Mouse (Mus musculus) monocyte, adult 2 months (primary cell): ENCODE measurements around the gene Sc5d.

Experiments
- DNase-seq, 2 experiments: peaks; one replicate each; pipeline ENCODE4 v3.0.0; 2022; ENCODE audit warnings: low spot score in 2 of 2, low read depth in 1 of 2

The Sc5d gene

GRCm38 (mm10) chr9:42264145-42264544 is at the start of gene Sc5d:
Gene Sc5d (minus strand): TSS chr9:42264256.
- DNase-seq: peak; percentile 63 to 84

- DNase-seq: no peak
These were observed 47.3 kb upstream of the Sc5d start for GRCm38 (mm10) chr9:42311311-42311710.

- DNase-seq: no peak
These were observed 39.8 kb upstream of the Sc5d start for GRCm38 (mm10) chr9:42303894-42304293.

- no peak for DNase-seq
These were observed 37.1 kb upstream of the Sc5d start for GRCm38 (mm10) chr9:42301082-42301633.

- DNase-seq: peak in 1 of 2 experiments; percentile 11
These were observed 32.4 kb upstream of the Sc5d start for GRCm38 (mm10) chr9:42296297-42296922.

- DNase-seq: no peak
These were observed 30.1 kb upstream of the Sc5d start for GRCm38 (mm10) chr9:42294131-42294530.

- DNase-seq: no peak
These were observed 29.5 kb upstream of the Sc5d start for GRCm38 (mm10) chr9:42293596-42293995.

- no peak for DNase-seq
These were observed 29.0 kb upstream of the Sc5d start for GRCm38 (mm10) chr9:42293051-42293450.

- peak in 1 of 2 experiments; percentile 8 for DNase-seq
These were observed 15.6 kb upstream of the Sc5d start for GRCm38 (mm10) chr9:42279676-42280075.

- no peak for DNase-seq
These were observed 14.0 kb upstream of the Sc5d start for GRCm38 (mm10) chr9:42278046-42278445.

- DNase-seq: no peak
These were observed 13.6 kb upstream of the Sc5d start for GRCm38 (mm10) chr9:42277606-42278005.

GRCm38 (mm10) chr9:42277162-42277561 is 13.1 kb upstream of the Sc5d start:
- DNase-seq: no peak

GRCm38 (mm10) chr9:42275761-42276145 is 11.7 kb upstream of the Sc5d start:
- no peak for DNase-seq

- DNase-seq: no peak
These were observed 11.1 kb upstream of the Sc5d start for GRCm38 (mm10) chr9:42275027-42275760.

GRCm38 (mm10) chr9:42273682-42274296 is 9.7 kb upstream of the Sc5d start:
- DNase-seq: no peak

GRCm38 (mm10) chr9:42273174-42273573 is 9.1 kb upstream of the Sc5d start:
- DNase-seq: no peak

- no peak for DNase-seq
These were observed 8.6 kb upstream of the Sc5d start for GRCm38 (mm10) chr9:42272690-42273089.

GRCm38 (mm10) chr9:42271456-42271855 is 7.4 kb upstream of the Sc5d start:
- no peak for DNase-seq

GRCm38 (mm10) chr9:42270617-42271016 is 6.6 kb upstream of the Sc5d start:
- no peak for DNase-seq

- no peak for DNase-seq
These were observed 6.0 kb upstream of the Sc5d start for GRCm38 (mm10) chr9:42270081-42270480.

- DNase-seq: no peak
These were observed 4.3 kb upstream of the Sc5d start for GRCm38 (mm10) chr9:42268371-42268770.

GRCm38 (mm10) chr9:42265309-42265708 is 1.3 kb upstream of the Sc5d start:
- DNase-seq: no peak
